Mouse (Mus musculus) thymus, adult 2 months (tissue): Measurements from ENCODE around the gene Brd3os. TPM values are rescaled to one million over a fixed set of nuclear protein-coding genes. Genes with fewer than 3 reads are reported as not detected.

Experiments
- DNase-seq: peaks from one replicate; pipeline ENCODE4 v3.0.0; 2021
- H3K27ac ChIP-seq: fragments of 200-500 bp; 2 replicates; pipeline ENCODE4 v1.5.1; 2012; ENCODE audit warnings: low read length, control low read depth; ENCODE audit not compliant: control insufficient read depth, insufficient read depth
- H3K27me3 ChIP-seq: fragments of 200-500 bp; 2 replicates; pipeline ENCODE4 v1.6.1; 2012; ENCODE audit warnings: mild to moderate bottlenecking, low read length, moderate library complexity, mixed read lengths; ENCODE audit not compliant: control insufficient read depth, insufficient read depth
- H3K36me3 ChIP-seq: fragments of 200-500 bp; 2 replicates; pipeline ENCODE4 v1.6.1; 2012; ENCODE audit warnings: mild to moderate bottlenecking, low read length, moderate library complexity; ENCODE audit not compliant: control insufficient read depth, insufficient read depth
- H3K4me1 ChIP-seq: fragments of 200-500 bp; replicated peaks from 2 replicates; pipeline ENCODE4 v1.6.1; 2012; ENCODE audit warnings: low read length; ENCODE audit not compliant: control insufficient read depth, insufficient read depth
- H3K4me3 ChIP-seq: fragments of 200-500 bp; 2 replicates; pipeline ENCODE4 v1.5.1; 2012; ENCODE audit warnings: mild to moderate bottlenecking, low read length, control low read depth, moderate library complexity; ENCODE audit not compliant: control insufficient read depth, insufficient read depth
- CTCF ChIP-seq: fragments of 200-500 bp; IDR thresholded peaks from 2 replicates; pipeline ENCODE4 v1.5.1; 2012; ENCODE audit warnings: mild to moderate bottlenecking, control low read depth, low read length, moderate library complexity, borderline replicate concordance; ENCODE audit not compliant: control insufficient read depth, poor library complexity, insufficient read depth; ENCODE audit errors: extremely low read depth
- POLR2A ChIP-seq: fragments of 200-500 bp; IDR thresholded peaks from 2 replicates; pipeline ENCODE4 v1.6.1; 2012; ENCODE audit warnings: mild to moderate bottlenecking, low read length, control low read depth, moderate library complexity; ENCODE audit not compliant: control insufficient read depth, poor library complexity, insufficient read depth; ENCODE audit errors: extremely low read depth
- WGBS: fragments of 180-500 bp; shearing (Covaris S2); methylation state at CpG from one replicate; pipeline ENCODE4 v1.1.7; 2018; 5-methylcytosine and 5-hydroxymethylcytosine counted together
- polyA plus RNA-seq: library from polyadenylated mRNA; depleted of rRNA; stranded (reverse); fragments of >200 nt; gene quantifications from 2 replicates; pipeline ENCODE4 v1.2.3, GENCODE M21; 2012

Brd3os gene
- polyA plus RNA-seq, 1 experiment, result 1.9 TPM

DNA sequence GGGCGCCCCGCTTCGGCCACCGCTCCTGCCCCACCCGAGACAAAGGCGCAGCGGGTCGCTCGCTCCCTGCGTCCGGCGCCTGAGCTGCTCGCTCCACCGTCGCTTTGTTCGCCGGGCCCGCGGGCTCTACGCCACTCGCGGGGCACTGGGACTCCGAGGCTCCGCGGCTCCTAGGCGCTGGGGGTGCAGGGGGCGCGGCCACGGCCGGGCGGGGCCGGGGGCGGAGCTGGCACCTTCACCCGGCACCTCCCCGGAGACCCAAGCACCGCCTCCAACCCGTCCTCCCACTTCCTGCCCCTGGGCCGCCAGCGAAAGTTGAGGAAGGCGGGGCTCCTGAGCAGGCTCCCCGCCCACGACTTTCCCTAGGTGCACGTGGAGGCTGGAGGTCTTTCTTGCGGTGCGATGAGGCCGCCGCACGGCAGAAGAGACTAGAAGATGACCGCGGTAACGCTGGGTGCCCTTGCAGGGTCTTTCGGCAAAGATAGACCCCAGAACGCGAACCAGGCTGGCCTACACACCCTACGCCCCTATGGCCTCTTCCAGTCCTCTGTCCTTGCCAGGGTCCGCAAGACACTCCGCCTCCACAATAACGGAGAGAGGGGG is 15.2 kb upstream of the Brd3os start, which contains the start of gene Vav2:
TSS of gene Vav2 (minus strand) at position 179 of the 603 bp plus-strand sequence.
- Histone ChIP-seq H3K27ac (no peak within 1 kb of the TSS), H3K36me3 (no peaks in the 10 kb centered on the region), H3K4me1 (peaks cover 36% of the 10 kb centered on the region), H3K27me3 (no peaks in the 10 kb centered on the region), H3K4me3 (peak within 1 kb of the TSS; percentile 68)
- peak; percentile 95 for DNase-seq
- TF ChIP-seq POLR2A (peak; percentile 58; the same call in 1 of the 2 replicates), CTCF (peak; percentile 43; the same call in 1 of the 2 replicates)
- WGBS, result 2% methylated on average over 58 of the region's 58 CpGs

DNA sequence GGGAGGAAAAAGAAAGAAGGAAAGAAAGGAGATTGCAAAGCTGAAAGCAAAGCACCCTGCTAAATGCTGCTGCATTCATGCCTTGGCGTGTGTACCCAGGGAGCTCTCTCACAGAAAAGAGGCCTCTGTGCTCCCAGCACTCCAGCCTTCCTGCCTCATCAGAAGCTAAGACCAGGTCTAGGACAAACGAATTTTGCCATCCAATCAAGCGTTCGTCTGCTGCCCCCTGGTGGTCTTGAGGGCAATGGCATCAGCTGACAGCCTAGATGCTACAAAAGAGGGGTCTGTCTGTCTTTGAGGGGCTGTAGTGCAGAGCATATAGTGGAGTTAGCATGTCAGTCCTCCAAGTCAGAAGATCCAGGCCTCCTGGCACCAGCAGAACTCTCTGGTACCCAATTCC is 14.1 kb upstream of the Brd3os start:
- DNase-seq, result peak; percentile 87

DNA sequence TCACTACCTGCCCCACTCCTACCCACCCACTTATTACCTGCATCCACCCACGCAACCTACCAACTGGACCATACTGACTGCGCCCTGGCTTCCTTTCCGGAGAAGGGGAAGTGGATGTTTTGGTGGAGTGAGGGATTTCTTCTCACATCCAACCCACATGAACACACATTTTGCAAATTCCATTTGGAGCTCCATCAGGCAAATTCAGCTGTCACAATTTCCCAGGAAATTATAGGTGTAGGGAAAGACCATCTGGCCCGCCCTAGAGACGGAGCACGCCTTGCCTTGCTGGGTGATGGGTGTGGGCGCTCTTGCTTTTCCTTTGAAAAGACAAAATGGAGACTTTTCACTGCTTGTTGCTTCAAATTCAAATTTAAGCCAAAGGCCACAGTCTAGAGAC is 11.5 kb upstream of the Brd3os start:
- peaks cover 33% of the 10 kb centered on the region for H3K4me1 ChIP-seq
- WGBS, result 99% methylated on average over 7 of the region's 7 CpGs
- no peak overlapping the region for H3K27ac ChIP-seq
- TF ChIP-seq CTCF (no peak), POLR2A (no peak)
- no peaks in the 10 kb centered on the region for H3K27me3 ChIP-seq
- H3K36me3 ChIP-seq, result no peaks in the 10 kb centered on the region
- no peak for DNase-seq
- no peak overlapping the region for H3K4me3 ChIP-seq

More for the DNA sequence above, 14.1 kb upstream of the Brd3os start:
- no peak overlapping the region for H3K4me3 ChIP-seq
- 2% methylated on average over 4 of the region's 4 CpGs for WGBS
- H3K27ac ChIP-seq, result no peak overlapping the region
- peaks cover 41% of the 10 kb centered on the region for H3K4me1 ChIP-seq
- H3K36me3 ChIP-seq, result no peaks in the 10 kb centered on the region
- H3K27me3 ChIP-seq, result no peaks in the 10 kb centered on the region
- peak; percentile 77; the same call in 1 of the 2 replicates for TF ChIP-seq CTCF
- no peak for TF ChIP-seq POLR2A

DNA sequence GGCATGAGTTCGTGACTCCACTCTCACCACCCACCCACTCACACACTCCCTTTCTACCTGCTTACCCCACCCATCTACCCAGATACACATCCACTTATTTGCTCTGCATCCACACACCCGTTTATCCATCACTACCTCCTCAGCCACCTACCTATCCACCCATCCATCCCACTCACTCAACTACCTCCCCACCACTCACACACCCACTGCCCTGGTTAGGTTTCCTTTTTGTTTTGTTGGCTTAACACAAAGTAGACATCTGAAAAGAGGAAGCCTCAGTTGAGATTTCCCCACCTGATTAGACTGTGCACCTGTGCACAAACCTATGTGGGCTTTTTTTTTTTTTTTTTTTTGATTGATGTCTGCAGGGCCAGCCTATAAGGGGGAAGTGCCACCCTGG is 9.5 kb upstream of the Brd3os start:
- peak; percentile 55 for DNase-seq
- peak overlapping the region; percentile 76 for H3K27ac ChIP-seq
- H3K4me3 ChIP-seq, result no peak overlapping the region
- H3K36me3 ChIP-seq, result no peaks in the 10 kb centered on the region
- TF ChIP-seq POLR2A, result no peak
- no peak for TF ChIP-seq CTCF
- H3K4me1 ChIP-seq, result peaks cover 26% of the 10 kb centered on the region
- WGBS, result 17% methylated on average over 2 of the region's 2 CpGs
- H3K27me3 ChIP-seq, result no peaks in the 10 kb centered on the region

DNA sequence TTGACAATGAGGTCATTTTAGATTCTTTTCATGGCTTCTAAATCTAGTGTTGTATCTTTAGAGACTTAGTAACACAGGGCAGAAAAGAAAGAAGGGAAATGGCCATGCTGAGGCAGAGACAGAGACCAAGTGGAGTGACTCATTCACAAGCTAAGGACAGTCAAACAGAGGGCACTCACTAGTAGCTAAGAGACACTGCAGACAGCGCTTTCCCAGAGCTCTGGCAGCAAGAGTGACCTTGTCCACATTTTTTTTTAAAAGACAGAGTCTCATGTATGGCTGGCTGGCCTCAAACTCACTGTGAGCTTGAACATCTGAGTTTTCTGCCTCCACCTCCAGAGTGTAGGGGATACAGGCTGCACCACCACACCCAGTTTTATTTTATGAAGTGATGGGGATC is 4.2 kb upstream of the Brd3os start:
- WGBS, result 93% methylated on average over 1 of the region's 1 CpGs
- no peak for DNase-seq
- no peaks in the 10 kb centered on the region for H3K36me3 ChIP-seq
- H3K4me1 ChIP-seq, result peaks cover 34% of the 10 kb centered on the region
- H3K27me3 ChIP-seq, result no peaks in the 10 kb centered on the region
- H3K4me3 ChIP-seq, result no peak overlapping the region
- no peak overlapping the region for H3K27ac ChIP-seq
- TF ChIP-seq CTCF (no peak), POLR2A (no peak)

DNA sequence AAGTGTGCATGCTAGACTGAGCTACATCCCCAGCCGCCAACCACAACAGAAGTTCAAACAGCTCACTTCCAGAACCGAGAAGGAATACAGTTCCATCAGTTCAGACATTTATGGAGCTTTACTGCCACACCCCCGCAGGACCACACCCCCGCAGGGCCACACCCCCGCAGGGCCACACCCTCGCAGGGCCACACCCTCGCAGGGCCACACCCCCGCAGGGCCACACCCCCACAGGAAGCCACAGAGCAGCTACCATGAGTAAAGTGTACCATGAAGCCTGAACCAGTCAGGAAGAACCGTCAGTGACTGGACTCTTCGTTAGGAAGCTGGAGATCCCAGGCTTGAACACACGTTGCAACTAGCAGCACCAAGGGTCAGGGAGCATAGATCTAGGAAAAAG is 3.8 kb upstream of the Brd3os start:
- peak; percentile 48 for DNase-seq
- TF ChIP-seq POLR2A (no peak), CTCF (no peak)

DNA sequence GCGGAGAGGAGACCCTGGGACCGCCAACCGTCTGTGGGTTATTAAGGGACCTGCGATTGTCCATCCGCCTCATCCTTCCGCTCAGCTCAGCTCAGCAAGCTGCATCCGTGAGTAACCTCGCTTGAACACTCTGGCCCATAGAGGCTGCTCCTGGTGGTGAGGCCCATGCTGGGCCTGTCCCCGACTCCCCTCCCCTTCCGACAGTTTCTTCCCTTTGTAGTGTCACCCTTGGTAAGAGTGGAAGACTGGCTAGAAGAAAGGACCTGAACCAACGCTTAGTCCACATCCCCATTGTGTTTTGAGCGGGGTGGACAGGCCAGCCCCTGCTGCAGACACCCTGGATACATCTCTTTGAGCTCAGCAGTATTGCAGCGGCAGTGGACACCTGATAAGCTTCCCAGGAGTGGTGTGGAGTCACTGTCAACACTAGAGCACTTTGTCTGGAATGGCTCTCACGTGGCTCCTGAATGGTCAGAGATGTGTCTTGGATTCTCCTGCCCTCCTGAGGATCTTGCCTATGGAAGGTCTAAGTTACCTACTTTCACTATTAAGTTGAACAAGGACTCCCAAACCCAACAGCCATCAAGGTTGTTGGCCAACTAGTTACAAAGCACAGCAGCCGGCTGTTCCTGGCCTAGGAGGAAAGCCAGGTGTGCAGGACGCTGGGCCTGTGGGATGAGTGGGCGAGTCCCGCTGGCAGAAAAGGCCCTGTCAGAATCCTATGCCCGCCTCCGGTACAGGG is 755 bp downstream of the Brd3os start:
- peaks cover 12% of the 10 kb centered on the region for H3K36me3 ChIP-seq
- H3K4me3 ChIP-seq, result peak overlapping the region; percentile 51
- WGBS, result 63% methylated on average over 20 of the region's 20 CpGs
- no peak for DNase-seq
- H3K27me3 ChIP-seq, result no peaks in the 10 kb centered on the region
- no peak for TF ChIP-seq POLR2A
- peaks cover 24% of the 10 kb centered on the region for H3K4me1 ChIP-seq
- H3K27ac ChIP-seq, result no peak overlapping the region

More for the DNA sequence above, 3.8 kb upstream of the Brd3os start:
- Histone ChIP-seq H3K27ac (no peak overlapping the region), H3K27me3 (no peaks in the 10 kb centered on the region), H3K4me3 (no peak overlapping the region), H3K4me1 (peaks cover 34% of the 10 kb centered on the region), H3K36me3 (no peaks in the 10 kb centered on the region)
- 11% methylated on average over 11 of the region's 11 CpGs for WGBS
